Mouse (Mus musculus) olfactory bulb, adult 2 months (tissue): Measurements from ENCODE around the gene Fam205a1. TPM values are rescaled to one million over a fixed set of nuclear protein-coding genes. Genes with fewer than 3 reads are reported as not detected.

Experiments used
- polyA plus RNA-seq: library from polyadenylated mRNA; stranded (reverse); fragments of >200 nt; gene quantifications from 2 replicates; pipeline ENCODE4 v1.2.4, GENCODE M21; 2012; ENCODE audit warnings: low replicate concordance; ENCODE audit not compliant: missing spikeins, insufficient read depth, insufficient read length

Gene Fam205a1
- polyA plus RNA-seq, 1 experiment: not detected

Other genes with a start within 250 kb of the Fam205a1 start
- not detected in 2 replicates for gene Gm10591, start 241.7 kb downstream of the Fam205a1 start, polyA plus RNA-seq
- not detected in 2 replicates for gene Gm2564, start 224.2 kb downstream of the Fam205a1 start, polyA plus RNA-seq
- not detected in 2 replicates for gene Ccl27b, start 198.6 kb downstream of the Fam205a1 start, polyA plus RNA-seq
- gene Il11ra2, start 192.0 kb downstream of the Fam205a1 start, polyA plus RNA-seq: not detected in 2 replicates
- not detected in 2 replicates for gene 4930578G10Rik, start 118.3 kb downstream of the Fam205a1 start, polyA plus RNA-seq
- not detected in 2 replicates for gene Ccl19, start 97.3 kb downstream of the Fam205a1 start, polyA plus RNA-seq
- not detected in 2 replicates for gene Ccl21a, start 79.9 kb downstream of the Fam205a1 start, polyA plus RNA-seq
- not detected in 2 replicates for gene Gm12394, start 2.9 kb upstream of the Fam205a1 start, polyA plus RNA-seq
- not detected in 2 replicates for gene Fam205c, start 20.3 kb upstream of the Fam205a1 start, polyA plus RNA-seq
- gene Phf24, start 62.8 kb upstream of the Fam205a1 start, polyA plus RNA-seq: not detected in 2 replicates
- gene Dnajb5, start 95.9 kb upstream of the Fam205a1 start, polyA plus RNA-seq: 176 TPM in 1 of 2 replicates, not detected in the other
- gene 1700022I11Rik, start 115.7 kb upstream of the Fam205a1 start, polyA plus RNA-seq: not detected in 2 replicates
- 261 and 1,669 TPM in 2 replicates for gene Vcp, start 146.6 kb upstream of the Fam205a1 start, polyA plus RNA-seq
- not detected in 2 replicates for gene Fancg, start 156.6 kb upstream of the Fam205a1 start, polyA plus RNA-seq
- gene Pigo, start 171.9 kb upstream of the Fam205a1 start, polyA plus RNA-seq: not detected in 2 replicates
- gene Stoml2, start 177.8 kb upstream of the Fam205a1 start, polyA plus RNA-seq: not detected in 2 replicates
- gene Fam214b, start 192.3 kb upstream of the Fam205a1 start, polyA plus RNA-seq: not detected in 2 replicates
- not detected in 2 replicates for gene Unc13b, start 205.1 kb upstream of the Fam205a1 start, polyA plus RNA-seq